Mouse (Mus musculus): ENCODE data around the gene Mink1.

GRCm38 (mm10) chr11:70520178-70520769, 42.4 kb upstream of the Mink1 start:
- TF ChIP-seq CTCF (IDR thresholded peaks at IDR 0.05; ENCODE audit: insufficient read depth, low read length) (no peak), POLR2A (IDR thresholded peaks at IDR 0.05; ENCODE audit: borderline replicate concordance, extremely low read depth, low read depth, low read length) (peak; percentile 16; the same call in 1 of the 2 replicates)

Measured in lung, adult 2 months (tissue).